Mouse (Mus musculus) CD4-positive, CD25-positive, alpha-beta regulatory T cell, adult 9 weeks (primary cell): ENCODE results near the gene Vmn2r84. TPM values are rescaled to one million over a fixed set of nuclear protein-coding genes. Genes with fewer than 3 reads are reported as not detected.

Experiments used
- polyA plus RNA-seq: library from polyadenylated mRNA; unstranded; fragments of 100-300 nt; shearing (Covaris generic); gene quantifications from one replicate; pipeline ENCODE4 v1.2.1, GENCODE M21; 2017

Vmn2r84 gene
- polyA plus RNA-seq: 1.9 TPM

DNA sequence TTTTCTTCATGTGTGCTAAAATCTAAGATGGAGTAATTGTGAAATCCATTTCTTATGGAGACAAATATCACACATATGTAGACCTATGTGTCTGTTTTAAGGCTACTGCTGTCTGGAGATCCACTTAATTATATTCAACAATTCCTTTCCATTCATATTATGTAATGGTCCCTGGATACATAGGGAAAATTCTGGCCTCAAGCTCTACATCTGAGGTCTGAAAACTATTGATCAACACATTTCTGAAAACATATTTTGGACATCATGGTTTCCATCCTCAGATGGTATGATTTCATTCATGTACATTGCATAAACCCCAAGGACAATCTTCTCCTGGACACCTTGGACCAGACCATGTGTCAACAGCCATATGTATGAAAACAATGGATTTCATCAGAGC is at the start of gene Vmn2r84:
Vmn2r84 (minus strand) TSS at position 101 of the 400 bp plus-strand sequence.

GRCm38 (mm10) chr10:130429603-130430002 is 35.5 kb upstream of the Vmn2r84 start, which contains the start of gene Vmn2r85:
Gene Vmn2r85, minus strand, starts transcription at chr10:130429703.

Other genes starting within 250 kb of the Vmn2r84 start
- not detected for gene Olfr825, start 227.6 kb downstream of the Vmn2r84 start, polyA plus RNA-seq
- not detected for gene Olfr826, start 210.1 kb downstream of the Vmn2r84 start, polyA plus RNA-seq
- gene Olfr827, start 179.9 kb downstream of the Vmn2r84 start, polyA plus RNA-seq: not detected
- 0.07 TPM for gene Neurod4, start 114.1 kb downstream of the Vmn2r84 start, polyA plus RNA-seq
- gene Tespa1, start 71.5 kb downstream of the Vmn2r84 start, polyA plus RNA-seq: 277 TPM
- gene Vmn2r85, start 35.4 kb upstream of the Vmn2r84 start, polyA plus RNA-seq: not detected
- not detected for gene Vmn2r86, start 61.7 kb upstream of the Vmn2r84 start, polyA plus RNA-seq
- gene Vmn2r87, start 103.1 kb upstream of the Vmn2r84 start, polyA plus RNA-seq: not detected